Mouse (Mus musculus): ENCODE measurements around the gene Apbb2. TPM values are rescaled to one million over a fixed set of nuclear protein-coding genes. Genes with fewer than 3 reads are reported as not detected.

The Apbb2 gene
- polyA plus RNA-seq, 1 experiment from 2014 or later = 63.9 TPM

DNA sequence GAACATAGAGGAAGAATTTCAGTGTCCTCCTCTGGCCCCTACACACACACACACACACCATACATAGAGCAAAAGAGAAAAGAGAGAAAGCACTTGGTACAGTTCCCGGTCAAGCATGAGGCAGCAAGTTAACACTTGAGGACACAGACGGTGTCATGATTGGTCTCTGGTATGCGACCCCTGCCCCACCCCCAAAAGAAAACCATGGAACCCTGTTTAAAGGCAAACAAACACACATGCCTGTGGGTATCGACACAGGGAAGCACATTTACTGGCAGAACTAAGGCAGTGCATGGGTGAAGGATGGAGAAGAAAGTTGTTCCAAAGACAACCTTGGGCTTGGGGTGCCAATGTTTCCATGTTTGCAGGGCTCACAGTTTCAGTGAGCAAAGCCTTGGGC, 123.9 kb downstream of the Apbb2 start:
- no peak overlapping the region for H3K4me2 ChIP-seq (replicated peaks)
- WGBS = 58% methylated on average over 4 of the region's 4 CpGs

DNA sequence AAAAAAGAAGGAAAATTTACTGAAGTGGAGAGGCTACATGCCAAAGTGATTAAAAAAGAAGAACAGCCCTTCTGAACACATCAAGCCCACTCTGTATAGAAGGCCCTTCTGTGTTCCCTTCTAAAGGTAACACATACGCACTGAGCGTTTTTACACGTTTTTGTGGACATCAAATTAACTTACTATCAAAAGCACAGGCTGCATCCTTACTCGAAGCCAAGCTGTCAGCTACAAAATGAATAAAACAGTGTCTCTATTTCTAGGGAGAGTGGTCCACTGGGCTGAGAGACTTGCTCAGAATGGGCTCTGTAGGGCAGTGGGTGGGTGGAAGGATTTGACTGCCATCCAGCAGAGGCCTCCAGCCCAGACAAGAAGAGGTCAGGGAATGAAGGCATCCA, 126.0 kb downstream of the Apbb2 start:
- no peak overlapping the region for H3K4me2 ChIP-seq (replicated peaks)
- no peak overlapping the region for H3K27ac ChIP-seq
- no peak overlapping the region for H3K4me3 ChIP-seq
- H3K9ac ChIP-seq = no peak overlapping the region
- peaks cover 7% of the 10 kb centered on the region; the same call in 1 of the 2 replicates for H3K36me3 ChIP-seq
- no peak for ATAC-seq (ENCODE audit: low FRiP score, low read depth)
- no peaks in the 10 kb centered on the region for H3K9me3 ChIP-seq
- H3K4me1 ChIP-seq = peaks cover 33% of the 10 kb centered on the region
- WGBS = 87% methylated on average over 4 of the region's 4 CpGs
- no peaks in the 10 kb centered on the region for H3K27me3 ChIP-seq

More for the DNA sequence above, 123.9 kb downstream of the Apbb2 start:
- Histone ChIP-seq H3K4me1 (peaks cover 42% of the 10 kb centered on the region), H3K27ac (no peak overlapping the region), H3K27me3 (no peaks in the 10 kb centered on the region), H3K9ac (no peak overlapping the region), H3K9me3 (no peaks in the 10 kb centered on the region), H3K36me3 (0 out of 2 replicates have a peak, but pooled peaks cover under 1% of the 10 kb centered on the region), H3K4me3 (no peak overlapping the region)
- no peak for ATAC-seq (ENCODE audit: low FRiP score, low read depth)

DNA sequence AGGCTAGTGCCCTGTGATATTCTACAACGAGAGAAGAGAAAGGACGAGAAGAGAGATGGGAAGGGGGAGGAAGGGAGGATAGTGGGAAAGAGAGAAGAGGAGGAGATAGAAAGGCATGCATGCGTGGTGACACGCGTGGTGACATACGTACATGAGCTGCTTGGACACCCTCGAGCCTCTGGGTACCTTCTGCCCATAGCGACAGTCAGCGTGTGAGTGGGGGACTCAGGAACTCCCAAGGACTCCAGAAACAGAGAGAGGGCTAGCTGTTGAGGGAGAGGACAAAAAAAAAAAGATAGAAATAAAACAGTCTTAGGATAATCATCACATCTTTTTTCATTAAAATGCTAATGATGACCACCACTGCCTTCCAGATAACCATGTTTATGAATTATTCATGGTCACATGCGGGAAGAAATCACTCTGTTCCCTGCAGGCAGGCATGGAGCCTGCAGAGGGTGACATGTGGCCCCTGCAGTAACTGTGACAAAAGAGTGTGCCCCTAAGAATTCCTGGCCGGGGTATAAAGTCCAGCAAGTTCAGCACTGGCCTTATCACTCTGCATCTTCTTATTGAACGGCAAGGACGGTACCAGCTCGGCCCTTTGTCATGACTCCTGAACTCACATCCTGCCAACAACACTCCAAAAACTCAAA, 126.5 kb downstream of the Apbb2 start:
- no peak overlapping the region for H3K4me2 ChIP-seq (replicated peaks)
- no peaks in the 10 kb centered on the region for H3K9me3 ChIP-seq
- H3K27me3 ChIP-seq = no peaks in the 10 kb centered on the region
- 92% methylated on average over 14 of the region's 14 CpGs for WGBS
- no peak overlapping the region for H3K4me3 ChIP-seq
- peaks cover 7% of the 10 kb centered on the region; the same call in 1 of the 2 replicates for H3K36me3 ChIP-seq
- H3K4me1 ChIP-seq = peaks cover 28% of the 10 kb centered on the region
- H3K27ac ChIP-seq = no peak overlapping the region
- no peak overlapping the region for H3K9ac ChIP-seq
- ATAC-seq (ENCODE audit: low FRiP score, low read depth) = no peak

DNA sequence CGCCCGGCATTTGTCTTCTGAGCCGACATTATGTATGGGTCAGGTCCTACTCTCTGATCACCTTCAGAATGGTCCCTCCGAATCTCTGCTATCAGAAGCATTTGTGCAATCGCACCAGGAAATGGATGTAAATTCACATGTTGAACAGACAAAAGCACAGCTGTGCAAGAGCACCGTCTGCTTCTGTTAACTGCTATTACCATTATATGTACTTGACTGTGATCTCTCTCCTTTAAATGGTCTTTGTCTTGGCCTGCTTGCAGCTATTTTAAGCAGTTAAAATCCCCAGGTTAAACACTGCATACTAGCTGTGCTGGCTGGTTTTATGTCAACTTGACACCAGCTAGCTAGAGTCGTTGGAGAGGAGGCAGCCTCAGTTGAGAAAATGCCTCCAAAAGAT, 132.6 kb downstream of the Apbb2 start:
- Histone ChIP-seq H3K9me3 (no peaks in the 10 kb centered on the region), H3K4me3 (no peak overlapping the region), H3K27me3 (no peaks in the 10 kb centered on the region), H3K36me3 (peaks cover 12% of the 10 kb centered on the region; the same call in 1 of the 2 replicates), H3K4me1 (peaks cover 14% of the 10 kb centered on the region), H3K4me2 (replicated peaks) (no peak overlapping the region), H3K27ac (no peak overlapping the region), H3K9ac (no peak overlapping the region)
- no peak for ATAC-seq (ENCODE audit: low FRiP score, low read depth)
- 38% methylated on average over 7 of the region's 7 CpGs for WGBS

DNA sequence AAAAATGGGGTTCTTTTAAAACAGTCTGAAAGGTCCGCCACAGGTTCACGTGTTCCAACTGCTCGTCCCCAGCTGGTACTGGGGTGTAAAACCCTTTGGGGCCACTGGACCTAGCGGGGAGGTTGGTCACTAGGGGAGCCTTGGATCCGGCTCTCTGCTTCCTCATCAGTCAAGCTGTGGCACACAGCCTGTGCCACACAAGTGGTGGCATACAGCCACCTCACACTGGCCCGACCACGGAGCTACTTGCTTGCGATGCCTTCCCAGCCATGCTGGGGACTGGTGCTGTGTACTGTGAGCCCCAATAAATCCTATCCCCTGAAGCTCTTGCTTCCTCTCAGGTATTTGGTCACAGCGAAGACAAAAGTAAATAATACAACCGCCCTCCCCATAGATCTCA, 142.3 kb downstream of the Apbb2 start:
- no peak for ATAC-seq (ENCODE audit: low FRiP score, low read depth)
- Histone ChIP-seq H3K27me3 (no peaks in the 10 kb centered on the region), H3K4me1 (peaks cover 36% of the 10 kb centered on the region), H3K36me3 (peaks cover 3% of the 10 kb centered on the region; the same call in 1 of the 2 replicates), H3K9ac (no peak overlapping the region), H3K4me2 (replicated peaks) (no peak overlapping the region), H3K9me3 (no peaks in the 10 kb centered on the region), H3K27ac (no peak overlapping the region), H3K4me3 (no peak overlapping the region)
- 86% methylated on average over 10 of the region's 10 CpGs for WGBS

DNA sequence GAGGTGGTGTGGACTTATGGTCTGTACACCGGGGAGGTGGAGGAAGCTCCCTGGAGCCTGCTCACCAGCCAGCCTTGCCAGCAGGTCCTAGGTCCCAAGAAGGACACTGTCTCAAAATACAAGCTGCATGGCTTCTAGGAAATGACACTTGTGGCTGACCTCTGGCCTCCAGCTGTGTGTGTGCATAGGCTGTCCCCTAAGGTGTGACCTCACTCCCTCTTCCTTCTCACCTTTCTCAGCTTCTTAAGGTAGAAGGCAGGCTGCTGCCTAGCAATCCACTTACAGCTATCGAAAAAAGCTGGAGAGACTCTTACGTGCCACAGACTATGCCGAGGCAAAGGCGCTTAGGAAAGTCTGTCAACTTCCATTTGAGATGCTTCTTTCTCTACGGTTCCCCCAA, 142.8 kb downstream of the Apbb2 start:
- H3K36me3 ChIP-seq = peaks cover 3% of the 10 kb centered on the region; the same call in 1 of the 2 replicates
- no peak overlapping the region for H3K27ac ChIP-seq
- H3K9me3 ChIP-seq = no peaks in the 10 kb centered on the region
- 78% methylated on average over 6 of the region's 6 CpGs for WGBS
- no peak overlapping the region for H3K4me3 ChIP-seq
- H3K9ac ChIP-seq = no peak overlapping the region
- H3K4me1 ChIP-seq = peaks cover 36% of the 10 kb centered on the region
- no peaks in the 10 kb centered on the region for H3K27me3 ChIP-seq
- no peak overlapping the region for H3K4me2 ChIP-seq (replicated peaks)
- ATAC-seq (ENCODE audit: low FRiP score, low read depth) = no peak

DNA sequence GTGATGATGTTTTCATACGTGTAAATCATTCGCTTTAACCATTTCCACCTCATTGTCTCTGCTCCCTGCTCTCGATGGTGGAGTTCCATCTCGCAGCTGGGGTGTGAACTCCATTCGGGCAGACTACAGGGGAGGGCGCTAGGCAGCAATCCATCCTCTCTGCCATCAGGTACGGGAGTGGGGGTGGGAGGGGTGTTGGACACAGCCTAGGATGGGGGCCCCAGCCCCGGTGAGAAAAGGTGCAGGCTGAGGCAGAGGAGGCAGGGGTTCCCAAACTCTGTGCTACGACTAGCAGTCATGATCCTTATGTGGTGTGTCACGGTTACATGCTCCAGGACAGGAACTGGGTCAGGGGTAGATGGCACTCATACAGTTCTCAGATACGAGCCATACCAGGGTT, 144.4 kb downstream of the Apbb2 start:
- Histone ChIP-seq H3K4me2 (replicated peaks) (no peak overlapping the region), H3K9me3 (no peaks in the 10 kb centered on the region), H3K36me3 (no peaks in the 10 kb centered on the region), H3K27me3 (no peaks in the 10 kb centered on the region), H3K4me3 (no peak overlapping the region), H3K9ac (0 out of 2 replicates have a peak overlapping the region, but pooled peaks have one; percentile 5), H3K4me1 (peaks cover 28% of the 10 kb centered on the region), H3K27ac (no peak overlapping the region)
- WGBS = 64% methylated on average over 11 of the region's 11 CpGs
- ATAC-seq (ENCODE audit: low FRiP score, low read depth) = no peak

DNA sequence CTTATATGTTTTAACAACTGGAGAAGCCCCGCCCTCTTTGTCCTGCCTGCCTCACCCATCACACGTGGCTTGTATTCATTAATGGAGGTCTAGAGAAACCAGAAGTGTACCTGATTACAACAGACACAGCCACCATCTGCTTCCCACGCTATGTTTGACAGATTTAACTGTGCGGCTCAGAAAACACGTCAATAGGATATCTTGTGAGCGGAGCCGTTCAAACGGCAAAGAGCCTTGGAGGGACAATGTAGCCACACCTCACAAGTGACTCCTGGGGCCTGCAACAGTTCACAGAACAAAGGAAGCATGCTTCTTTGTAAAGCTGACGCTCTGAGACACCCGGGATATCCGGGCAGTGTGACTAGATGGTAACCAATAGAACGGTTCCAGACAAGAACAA, 145.0 kb downstream of the Apbb2 start:
- peaks cover 23% of the 10 kb centered on the region for H3K4me1 ChIP-seq
- no peaks in the 10 kb centered on the region for H3K9me3 ChIP-seq
- no peak overlapping the region for H3K9ac ChIP-seq
- no peak overlapping the region for H3K4me2 ChIP-seq (replicated peaks)
- no peak overlapping the region for H3K4me3 ChIP-seq
- ATAC-seq (ENCODE audit: low FRiP score, low read depth) = no peak
- 46% methylated on average over 12 of the region's 12 CpGs for WGBS
- H3K36me3 ChIP-seq = no peaks in the 10 kb centered on the region
- no peak overlapping the region for H3K27ac ChIP-seq
- no peaks in the 10 kb centered on the region for H3K27me3 ChIP-seq

DNA sequence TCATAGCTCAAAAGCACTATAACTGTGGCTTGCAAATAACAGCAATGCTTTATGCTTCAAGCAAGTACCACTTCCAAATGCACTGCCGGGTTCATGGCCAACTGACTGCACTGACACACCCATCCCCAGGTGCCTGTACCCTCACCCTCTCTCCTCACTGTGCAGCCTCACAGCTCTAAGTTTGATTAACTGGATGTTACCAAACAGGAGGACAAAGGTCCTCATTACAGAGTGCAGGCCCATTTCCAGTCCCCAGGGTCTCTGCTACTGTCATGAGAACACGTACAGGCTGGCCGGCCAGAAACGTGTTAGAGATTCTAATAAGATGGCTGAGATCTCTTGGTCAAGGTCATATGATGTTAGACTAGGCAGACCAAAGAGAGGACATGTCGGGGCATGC, 147.7 kb downstream of the Apbb2 start:
- no peaks in the 10 kb centered on the region for H3K27me3 ChIP-seq
- H3K9ac ChIP-seq = no peak overlapping the region
- ATAC-seq (ENCODE audit: low FRiP score, low read depth) = no peak
- H3K4me2 ChIP-seq (replicated peaks) = no peak overlapping the region
- peaks cover 8% of the 10 kb centered on the region for H3K4me1 ChIP-seq
- no peak overlapping the region for H3K27ac ChIP-seq
- no peaks in the 10 kb centered on the region for H3K9me3 ChIP-seq
- H3K36me3 ChIP-seq = no peaks in the 10 kb centered on the region
- no peak overlapping the region for H3K4me3 ChIP-seq
- WGBS = 84% methylated on average over 5 of the region's 5 CpGs

DNA sequence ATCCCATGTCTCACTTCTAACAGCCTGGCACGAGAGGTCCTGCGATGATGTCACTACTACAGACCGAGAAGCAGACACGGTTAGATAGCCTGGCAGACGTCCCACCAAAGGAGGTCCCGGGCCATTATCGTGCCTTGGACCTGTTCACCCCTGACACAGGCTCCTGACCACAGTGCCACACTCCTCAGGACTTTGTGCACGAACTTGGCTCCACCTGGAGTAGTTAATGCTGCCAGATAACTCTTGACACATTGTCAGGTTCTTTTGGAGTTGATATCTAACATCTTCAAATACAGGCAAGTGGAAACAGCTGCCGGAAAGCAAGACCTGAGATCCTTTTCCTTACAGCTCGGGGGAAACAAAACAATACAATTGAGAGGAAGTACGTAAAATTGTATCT, 148.9 kb downstream of the Apbb2 start:
- Histone ChIP-seq H3K27me3 (no peaks in the 10 kb centered on the region), H3K9me3 (no peaks in the 10 kb centered on the region), H3K36me3 (no peaks in the 10 kb centered on the region), H3K4me2 (replicated peaks) (no peak overlapping the region), H3K9ac (no peak overlapping the region), H3K27ac (no peak overlapping the region), H3K4me3 (no peak overlapping the region), H3K4me1 (peaks cover 5% of the 10 kb centered on the region)
- ATAC-seq (ENCODE audit: low FRiP score, low read depth) = no peak
- WGBS = 74% methylated on average over 11 of the region's 11 CpGs

DNA sequence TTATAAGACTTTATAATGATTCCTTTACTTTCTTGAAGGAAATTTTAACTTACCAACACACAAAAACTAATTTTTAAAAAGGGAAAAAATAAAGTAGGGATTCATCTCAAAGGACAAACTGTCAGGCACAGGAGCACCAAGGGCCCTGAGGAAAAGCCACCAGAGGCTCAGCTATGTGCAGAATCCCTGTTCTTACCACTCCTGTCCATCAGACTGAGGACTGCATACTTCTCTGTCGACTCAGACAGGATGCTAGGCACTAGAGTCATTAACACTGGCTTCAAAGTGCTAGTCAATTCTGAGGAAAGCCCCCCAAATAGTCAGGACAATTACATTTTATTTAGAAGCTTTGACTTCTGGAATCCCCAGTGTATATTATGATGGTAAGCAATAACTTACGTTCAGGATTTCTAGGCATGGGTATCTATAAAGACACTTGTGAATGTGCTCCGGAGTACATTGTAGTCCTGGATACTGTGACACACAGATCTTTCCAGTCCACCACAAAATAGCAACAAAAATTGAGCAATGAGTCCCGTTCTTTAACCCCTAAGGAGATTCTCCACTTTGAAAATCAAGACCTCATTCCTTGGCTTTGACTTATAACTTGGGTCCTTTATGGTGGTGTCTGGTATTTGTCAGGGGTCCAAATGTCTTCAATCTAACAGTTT, 150.1 kb downstream of the Apbb2 start:
- Histone ChIP-seq H3K4me2 (replicated peaks) (no peak overlapping the region), H3K27ac (no peak overlapping the region), H3K36me3 (no peaks in the 10 kb centered on the region), H3K9me3 (no peaks in the 10 kb centered on the region), H3K9ac (no peak overlapping the region), H3K4me3 (no peak overlapping the region), H3K4me1 (peaks cover 7% of the 10 kb centered on the region), H3K27me3 (no peaks in the 10 kb centered on the region)
- no peak for ATAC-seq (ENCODE audit: low FRiP score, low read depth)
- WGBS = 46% methylated on average over 4 of the region's 4 CpGs

DNA sequence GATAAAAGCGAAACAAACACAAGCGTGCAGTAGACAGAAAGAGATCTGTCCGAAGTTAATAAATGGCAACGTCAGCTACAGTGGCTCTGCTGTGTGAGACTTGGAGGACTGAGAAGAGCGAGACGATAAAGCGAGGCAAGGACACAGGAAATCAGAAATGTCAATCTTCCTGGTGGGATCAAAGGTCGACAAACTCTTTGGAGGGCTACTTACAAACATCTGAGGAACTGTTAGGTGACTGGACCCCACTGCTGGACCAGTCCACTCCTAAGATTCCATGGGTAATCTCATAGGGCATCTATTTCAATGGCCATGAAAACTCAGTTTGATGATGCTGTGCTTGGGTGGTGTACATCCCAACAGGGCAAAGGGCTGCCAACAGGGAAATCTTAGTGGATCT, 155.9 kb downstream of the Apbb2 start:
- Histone ChIP-seq H3K4me3 (no peak overlapping the region), H3K4me1 (peaks cover 11% of the 10 kb centered on the region), H3K27ac (no peak overlapping the region), H3K36me3 (peaks cover 7% of the 10 kb centered on the region), H3K27me3 (no peaks in the 10 kb centered on the region), H3K9me3 (no peaks in the 10 kb centered on the region), H3K9ac (no peak overlapping the region), H3K4me2 (replicated peaks) (no peak overlapping the region)
- WGBS = 72% methylated on average over 8 of the region's 8 CpGs
- ATAC-seq (ENCODE audit: low FRiP score, low read depth) = no peak

DNA sequence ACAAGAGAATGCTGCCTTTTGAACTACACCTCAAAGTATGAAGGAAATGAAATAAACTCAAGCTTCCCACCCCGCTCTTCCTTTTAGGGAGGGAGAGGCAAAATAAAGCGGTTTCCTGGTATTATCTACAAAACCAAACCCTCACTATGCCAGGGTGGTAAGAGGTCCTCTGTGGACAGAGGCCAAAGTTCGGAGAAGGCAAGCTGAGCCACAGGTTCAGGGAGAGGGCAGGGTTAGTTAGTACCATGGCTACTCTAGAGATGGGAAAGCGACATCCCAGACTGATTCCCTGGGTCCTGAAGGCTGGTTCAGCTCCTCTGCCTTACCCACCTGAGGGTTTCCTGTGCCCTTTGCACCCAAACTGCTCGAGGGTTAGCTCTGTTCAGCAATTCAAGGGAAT, 159.7 kb downstream of the Apbb2 start:
- H3K4me1 ChIP-seq = peaks cover 7% of the 10 kb centered on the region
- 79% methylated on average over 5 of the region's 5 CpGs for WGBS

More for the DNA sequence above, 159.7 kb downstream of the Apbb2 start:
- no peak for ATAC-seq (ENCODE audit: low FRiP score, low read depth)
- peaks cover 7% of the 10 kb centered on the region for H3K36me3 ChIP-seq
- no peak overlapping the region for H3K27ac ChIP-seq
- H3K4me3 ChIP-seq = no peak overlapping the region
- H3K27me3 ChIP-seq = no peaks in the 10 kb centered on the region
- no peak overlapping the region for H3K9ac ChIP-seq
- H3K9me3 ChIP-seq = no peaks in the 10 kb centered on the region
- H3K4me2 ChIP-seq (replicated peaks) = no peak overlapping the region

All from limb, embryonic 13.5 days (tissue).